Mouse (Mus musculus) lung, adult 10 weeks (tissue): ENCODE results near the gene Crybg1. TPM values are rescaled to one million over a fixed set of nuclear protein-coding genes. Genes with fewer than 3 reads are reported as not detected.

ENCODE experiments used
- polyA plus RNA-seq: library from polyadenylated mRNA; stranded (reverse); fragments of 350-450 nt; fragmentation: Illumina TruSeq; extraction: RNeasy Lipid Tissue Mini Kit (QIAGEN cat#74804); gene quantifications from one replicate; pipeline ENCODE4 v1.2.3, GENCODE M21; 2014; ENCODE audit warnings: low read depth, low replicate concordance; ENCODE audit not compliant: insufficient read depth

The Crybg1 gene
- polyA plus RNA-seq, result 3.3 TPM

DNA sequence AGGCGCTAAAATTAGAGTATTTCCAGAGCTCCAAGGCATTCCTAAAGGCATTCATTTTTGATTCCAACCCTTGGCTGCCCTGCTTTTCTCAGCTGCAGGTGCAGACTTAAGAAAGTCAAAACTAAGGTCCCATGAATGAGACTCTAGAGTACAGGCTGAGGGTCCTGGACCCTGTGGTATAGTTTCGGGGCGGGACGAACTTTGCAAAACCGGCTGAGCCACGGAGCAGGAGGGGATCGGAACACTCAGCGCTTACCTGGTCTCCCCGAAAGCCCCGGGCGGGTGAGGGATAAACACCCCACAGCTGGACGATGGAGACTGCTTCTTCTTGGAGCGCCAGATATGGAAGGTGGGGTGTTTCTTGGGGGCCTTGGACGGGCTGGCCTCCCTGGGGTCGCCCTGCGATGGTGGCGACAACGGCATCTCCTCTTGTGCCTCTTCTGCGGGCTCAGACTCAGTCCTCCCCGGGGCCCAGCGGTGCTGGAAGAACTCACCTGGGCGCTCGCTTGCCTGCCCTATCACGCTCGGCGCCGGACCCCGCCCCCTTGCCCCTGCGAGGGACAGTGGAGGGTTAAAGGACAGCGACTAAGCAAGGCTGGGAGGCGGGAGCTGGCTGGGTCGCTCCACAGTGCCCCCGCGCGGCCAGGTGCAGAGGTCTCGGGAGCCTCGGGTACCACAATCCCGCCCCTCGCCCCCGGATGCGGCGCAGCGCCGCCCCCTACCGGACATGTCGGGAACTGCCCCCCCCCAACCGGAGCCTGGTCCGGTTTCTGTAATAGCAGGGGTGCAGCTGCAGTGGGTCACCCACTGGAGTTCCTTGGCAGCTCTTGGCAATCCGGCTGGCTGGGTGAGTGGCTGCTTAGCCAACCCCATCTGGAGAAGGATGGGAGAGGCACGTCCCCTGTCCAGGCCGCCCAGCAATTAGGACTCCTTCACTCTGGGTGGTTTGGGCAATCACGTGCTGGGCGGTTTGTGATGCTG is at the start of gene Crybg1:
Gene Crybg1, minus strand, starts transcription at position 517 of the 981 bp plus-strand sequence.

GRCm38 (mm10) chr10:43901578-43902194 is 247.0 kb downstream of the Crybg1 start, which contains the start of the genes Qrsl1 and Rtn4ip1:
Qrsl1 (minus strand) TSS chr10:43901745.
Rtn4ip1 (plus strand) TSS chr10:43901807.

Other genes with a start within 250 kb of the Crybg1 start
- 7.3 TPM for gene Qrsl1, start 247.1 kb downstream of the Crybg1 start, polyA plus RNA-seq
- gene Rtn4ip1, start 247.0 kb downstream of the Crybg1 start, polyA plus RNA-seq, result 6.0 TPM
- gene Atg5, start 119.5 kb upstream of the Crybg1 start, polyA plus RNA-seq, result 20.1 TPM